Mouse (Mus musculus): ENCODE measurements around the gene Zfp870. TPM values are rescaled to one million over a fixed set of nuclear protein-coding genes. Genes with fewer than 3 reads are reported as not detected.

The Zfp870 gene
- polyA plus RNA-seq, 2 experiments = 0.79 to 1.5 TPM

GRCm38 (mm10) chr17:32919123-32919522 is 27.7 kb upstream of the Zfp870 start:
- Histone ChIP-seq H3K4me2 (ENCODE audit: low read depth) (no peak overlapping the region), H3K36me3 (replicated peaks; ENCODE audit: control insufficient read depth, insufficient read depth, low read depth) (no peaks in the 10 kb centered on the region), H3K9me3 (ENCODE audit: control insufficient read depth, low read length) (no peaks in the 10 kb centered on the region), H3K9ac (replicated peaks) (no peak overlapping the region), H3K4me3 (ENCODE audit: insufficient read depth in 1 of 2, low read depth in 2 of 2, low read length in 2 of 2) (no peak overlapping the region), H3K27ac (no peak overlapping the region), H3K27me3 (ENCODE audit: control insufficient read depth, insufficient read depth, low read length) (no peaks in the 10 kb centered on the region), H3K4me1 (replicated peaks; ENCODE audit: control insufficient read depth in 2 of 2, insufficient read depth in 2 of 2, low read length in 1 of 2) (no peaks in the 10 kb centered on the region)
- WGBS (ENCODE audit: insufficient replicate concordance) = 33% methylated on average over 2 of the region's 2 CpGs
- ATAC-seq (ENCODE audit: insufficient read depth) (no peak), DNase-seq (ENCODE audit: low read depth in 3 of 3, low spot score in 3 of 3) (no peak)
- no peak for TF ChIP-seq EP300 (IDR thresholded peaks at IDR 0.05; ENCODE audit: low read depth)
- no peak for TF ChIP-seq CTCF (IDR thresholded peaks at IDR 0.05; ENCODE audit: low read depth)

- 52% methylated on average over 2 of the region's 2 CpGs for WGBS (ENCODE audit: insufficient replicate concordance)
- H3K9ac ChIP-seq (replicated peaks) = no peak within 1 kb of the TSS
- no peaks in the 10 kb centered on the region for H3K27me3 ChIP-seq (ENCODE audit: control insufficient read depth, insufficient read depth, low read length)
- no peak for DNase-seq (ENCODE audit: low read depth in 3 of 3, low spot score in 3 of 3)
- no peak within 1 kb of the TSS for H3K27ac ChIP-seq
- no peaks in the 10 kb centered on the region for H3K36me3 ChIP-seq (replicated peaks; ENCODE audit: control insufficient read depth, insufficient read depth, low read depth)
- TF ChIP-seq CTCF (IDR thresholded peaks at IDR 0.05; ENCODE audit: low read depth) = no peak
- TF ChIP-seq EP300 (IDR thresholded peaks at IDR 0.05; ENCODE audit: low read depth) = no peak
- H3K9me3 ChIP-seq (ENCODE audit: control insufficient read depth, low read length) = no peaks in the 10 kb centered on the region
- ATAC-seq (ENCODE audit: insufficient read depth) = no peak
- H3K4me3 ChIP-seq (ENCODE audit: insufficient read depth in 1 of 2, low read depth in 2 of 2, low read length in 2 of 2) = no peak within 1 kb of the TSS
- no peak within 1 kb of the TSS for H3K4me2 ChIP-seq (ENCODE audit: low read depth)
- H3K4me1 ChIP-seq (replicated peaks; ENCODE audit: control insufficient read depth in 2 of 2, insufficient read depth in 2 of 2, low read length in 1 of 2) = no peaks in the 10 kb centered on the region
Observed at GRCm38 (mm10) chr17:32917131-32917530, 25.7 kb upstream of the Zfp870 start, which contains the start of gene Cyp4f14. TSS of gene Cyp4f14 (minus strand) at chr17:32917342.

- Histone ChIP-seq H3K9ac (replicated peaks) (no peak overlapping the region), H3K4me3 (ENCODE audit: insufficient read depth in 1 of 2, low read depth in 2 of 2, low read length in 2 of 2) (no peak overlapping the region), H3K4me1 (replicated peaks; ENCODE audit: control insufficient read depth in 2 of 2, insufficient read depth in 2 of 2, low read length in 1 of 2) (no peaks in the 10 kb centered on the region), H3K4me2 (ENCODE audit: low read depth) (no peak overlapping the region), H3K27ac (no peak overlapping the region), H3K27me3 (ENCODE audit: control insufficient read depth, insufficient read depth, low read length) (no peaks in the 10 kb centered on the region), H3K9me3 (ENCODE audit: control insufficient read depth, low read length) (no peaks in the 10 kb centered on the region), H3K36me3 (replicated peaks; ENCODE audit: control insufficient read depth, insufficient read depth, low read depth) (no peaks in the 10 kb centered on the region)
- 29% methylated on average over 1 of the region's 1 CpGs for WGBS (ENCODE audit: insufficient replicate concordance)
- no peak for TF ChIP-seq CTCF (IDR thresholded peaks at IDR 0.05; ENCODE audit: low read depth)
- TF ChIP-seq EP300 (IDR thresholded peaks at IDR 0.05; ENCODE audit: low read depth) = no peak
- DNase-seq (ENCODE audit: low read depth in 3 of 3, low spot score in 3 of 3) = no peak
- ATAC-seq (ENCODE audit: insufficient read depth) = no peak
Observed at GRCm38 (mm10) chr17:32916075-32916474, 24.6 kb upstream of the Zfp870 start.

- TF ChIP-seq EP300 (IDR thresholded peaks at IDR 0.05; ENCODE audit: low read depth) = no peak
- TF ChIP-seq CTCF (IDR thresholded peaks at IDR 0.05; ENCODE audit: low read depth) = no peak
- no peaks in the 10 kb centered on the region for H3K36me3 ChIP-seq (replicated peaks; ENCODE audit: control insufficient read depth, insufficient read depth, low read depth)
- no peak overlapping the region for H3K27ac ChIP-seq
- no peaks in the 10 kb centered on the region for H3K9me3 ChIP-seq (ENCODE audit: control insufficient read depth, low read length)
- H3K4me1 ChIP-seq (replicated peaks; ENCODE audit: control insufficient read depth in 2 of 2, insufficient read depth in 2 of 2, low read length in 1 of 2) = no peaks in the 10 kb centered on the region
- no peak overlapping the region for H3K9ac ChIP-seq (replicated peaks)
- WGBS (ENCODE audit: insufficient replicate concordance) = 63% methylated on average over 10 of the region's 10 CpGs
- ATAC-seq (ENCODE audit: insufficient read depth) = no peak
- H3K4me2 ChIP-seq (ENCODE audit: low read depth) = no peak overlapping the region
- DNase-seq (ENCODE audit: low read depth in 3 of 3, low spot score in 3 of 3) = no peak
- no peaks in the 10 kb centered on the region; the same call in 1 of the 2 replicates for H3K27me3 ChIP-seq (ENCODE audit: control insufficient read depth, insufficient read depth, low read length)
- no peak overlapping the region for H3K4me3 ChIP-seq (ENCODE audit: insufficient read depth in 1 of 2, low read depth in 2 of 2, low read length in 2 of 2)
Observed at GRCm38 (mm10) chr17:32906172-32906571, 14.7 kb upstream of the Zfp870 start.

GRCm38 (mm10) chr17:32905239-32905638 is 13.8 kb upstream of the Zfp870 start:
- DNase-seq (ENCODE audit: low read depth in 3 of 3, low spot score in 3 of 3) = peak; percentile 18 to 35 (median 22)
- H3K27ac ChIP-seq = no peak overlapping the region
- WGBS (ENCODE audit: insufficient replicate concordance) = 15% methylated on average over 19 of the region's 19 CpGs
- H3K4me2 ChIP-seq (ENCODE audit: low read depth) = no peak overlapping the region
- no peaks in the 10 kb centered on the region for H3K9me3 ChIP-seq (ENCODE audit: control insufficient read depth, low read length)
- TF ChIP-seq EP300 (IDR thresholded peaks at IDR 0.05; ENCODE audit: low read depth) (no peak), CTCF (IDR thresholded peaks at IDR 0.05; ENCODE audit: low read depth) (peak; percentile 83)
- H3K27me3 ChIP-seq (ENCODE audit: control insufficient read depth, insufficient read depth, low read length) = no peaks in the 10 kb centered on the region; the same call in 1 of the 2 replicates
- H3K4me3 ChIP-seq (ENCODE audit: insufficient read depth in 1 of 2, low read depth in 2 of 2, low read length in 2 of 2) = no peak overlapping the region
- no peak overlapping the region for H3K9ac ChIP-seq (replicated peaks)
- no peaks in the 10 kb centered on the region for H3K36me3 ChIP-seq (replicated peaks; ENCODE audit: control insufficient read depth, insufficient read depth, low read depth)
- ATAC-seq (ENCODE audit: insufficient read depth) = no peak
- H3K4me1 ChIP-seq (replicated peaks; ENCODE audit: control insufficient read depth in 2 of 2, insufficient read depth in 2 of 2, low read length in 1 of 2) = no peaks in the 10 kb centered on the region
